Mouse (Mus musculus) liver, embryonic 11.5 days (tissue): ENCODE results near the gene Dclre1b. TPM values are rescaled to one million over a fixed set of nuclear protein-coding genes. Genes with fewer than 3 reads are reported as not detected.
"Not testable (repeated sequence)": the region's sequence is repeated elsewhere in the genome, so short reads cannot be mapped to it uniquely, and the experiment has no call there.

ENCODE experiments used
- ATAC-seq: fragments of 200-750 bp; cut with Nextera tagmentation; replicated peaks from 2 replicates; pipeline ENCODE4 v1.8.0; 2017; ENCODE audit warnings: moderate number of reproducible peaks, mild to moderate bottlenecking, moderate TSS enrichment, moderate library complexity; ENCODE audit not compliant: low FRiP score
- DNase-seq: peaks from one replicate; pipeline ENCODE4 v3.0.0-alpha.2; 2017; ENCODE audit warnings: low spot score
- H3K27ac ChIP-seq: fragments of 300-500 bp; sonication (generic); 2 replicates; pipeline ENCODE4 v1.5.1; 2014; ENCODE audit warnings: mild to moderate bottlenecking, low read depth, low read length, control low read depth
- H3K27me3 ChIP-seq: fragments of 300-500 bp; sonication (generic); replicated peaks from 2 replicates; pipeline ENCODE4 v1.6.1; 2014; ENCODE audit warnings: low read length, mixed read lengths; ENCODE audit not compliant: control insufficient read depth, insufficient read depth
- H3K36me3 ChIP-seq: fragments of 300-500 bp; sonication (generic); 2 replicates; pipeline ENCODE4 v1.6.1; 2014; ENCODE audit warnings: mild to moderate bottlenecking, low read length, moderate library complexity, mixed read lengths; ENCODE audit not compliant: control insufficient read depth, insufficient read depth
- H3K4me1 ChIP-seq: fragments of 300-500 bp; sonication (generic); replicated peaks from 2 replicates; pipeline ENCODE4 v1.6.1; 2014; ENCODE audit warnings: low read length, mixed read lengths; ENCODE audit not compliant: control insufficient read depth, insufficient read depth
- H3K4me2 ChIP-seq: fragments of 300-500 bp; sonication (generic); 2 replicates; pipeline ENCODE4 v1.6.1; 2014; ENCODE audit warnings: mild to moderate bottlenecking, control low read depth, moderate library complexity
- H3K4me3 ChIP-seq: fragments of 300-500 bp; sonication (generic); 2 replicates; pipeline ENCODE4 v1.5.1; 2014; ENCODE audit warnings: low read depth, low read length, control low read depth
- H3K9ac ChIP-seq: fragments of 300-500 bp; sonication (generic); 2 replicates; pipeline ENCODE4 v1.6.1; 2014; ENCODE audit warnings: low read depth, low read length, control low read depth
- H3K9me3 ChIP-seq: fragments of 300-500 bp; sonication (generic); 2 replicates; pipeline ENCODE4 v1.6.1; 2016; ENCODE audit warnings: low read length, inconsistent platforms, mixed read lengths; ENCODE audit not compliant: control insufficient read depth
- WGBS: fragments of 180-500 bp; shearing (Covaris S2); extraction: QIAGEN DNeasy Blood & Tissue Kit; methylation state at CpG from one replicate; pipeline ENCODE4 v1.1.7; 2014; 5-methylcytosine and 5-hydroxymethylcytosine counted together
- polyA plus RNA-seq: library from polyadenylated mRNA; unstranded; fragments of >200 nt; fragmentation: Nextera tagmentation; extraction: Ambion mirVana; gene quantifications from 2 replicates; pipeline ENCODE4 v1.2.1, GENCODE M21; 2014

Gene Dclre1b
- polyA plus RNA-seq, 1 experiment from 2014 or later: 36.8 TPM

GRCm38 (mm10) chr3:103850644-103851363 lies 41.6 kb upstream of the Dclre1b start:
- H3K4me2 ChIP-seq: no peak overlapping the region
- WGBS: 58% methylated on average over 9 of the region's 9 CpGs
- no peak overlapping the region for H3K9ac ChIP-seq
- ATAC-seq (no peak), DNase-seq (no peak)
- no peaks in the 10 kb centered on the region for H3K27me3 ChIP-seq
- H3K36me3 ChIP-seq: no peaks in the 10 kb centered on the region
- no peak overlapping the region for H3K27ac ChIP-seq
- H3K4me1 ChIP-seq: no peaks in the 10 kb centered on the region
- no peaks in the 10 kb centered on the region for H3K9me3 ChIP-seq
- H3K4me3 ChIP-seq: no peak overlapping the region

- not testable (repeated sequence) for H3K27me3 ChIP-seq, DNase-seq, ATAC-seq, H3K9me3 ChIP-seq, H3K4me2 ChIP-seq, H3K36me3 ChIP-seq, H3K27ac ChIP-seq, H3K4me1 ChIP-seq, H3K9ac ChIP-seq, H3K4me3 ChIP-seq
- 67% methylated on average over 7 of the region's 7 CpGs for WGBS
Measured at GRCm38 (mm10) chr3:103840946-103841345, 31.7 kb upstream of the Dclre1b start.

- H3K9me3 ChIP-seq, H3K36me3 ChIP-seq, H3K27me3 ChIP-seq, H3K4me1 ChIP-seq, DNase-seq, ATAC-seq, H3K4me2 ChIP-seq, H3K9ac ChIP-seq, H3K4me3 ChIP-seq, H3K27ac ChIP-seq: not testable (repeated sequence)
- WGBS: 84% methylated on average over 3 of the region's 3 CpGs
Measured at GRCm38 (mm10) chr3:103840195-103840594, 31.0 kb upstream of the Dclre1b start.

- Histone ChIP-seq H3K9ac (no peak overlapping the region), H3K9me3 (0 out of 2 replicates have a peak, but pooled peaks cover 2% of the 10 kb centered on the region), H3K4me3 (no peak overlapping the region), H3K4me2 (no peak overlapping the region), H3K36me3 (no peaks in the 10 kb centered on the region), H3K27ac (no peak overlapping the region), H3K27me3 (no peaks in the 10 kb centered on the region), H3K4me1 (no peaks in the 10 kb centered on the region)
- ATAC-seq (no peak), DNase-seq (no peak)
- 89% methylated on average over 6 of the region's 6 CpGs for WGBS
Measured at GRCm38 (mm10) chr3:103839711-103840110, 30.5 kb upstream of the Dclre1b start.

GRCm38 (mm10) chr3:103836453-103836852 lies 27.2 kb upstream of the Dclre1b start:
- no peaks in the 10 kb centered on the region for H3K27me3 ChIP-seq
- ATAC-seq: no peak
- no peak overlapping the region for H3K9ac ChIP-seq
- 89% methylated on average over 5 of the region's 5 CpGs for WGBS
- H3K27ac ChIP-seq: no peak overlapping the region
- H3K4me2 ChIP-seq: no peak overlapping the region
- H3K4me1 ChIP-seq: peaks cover 9% of the 10 kb centered on the region
- H3K4me3 ChIP-seq: no peak overlapping the region
- 0 out of 2 replicates have a peak, but pooled peaks cover under 1% of the 10 kb centered on the region for H3K9me3 ChIP-seq
- DNase-seq: no peak
- H3K36me3 ChIP-seq: no peaks in the 10 kb centered on the region

GRCm38 (mm10) chr3:103835951-103836310 lies 26.7 kb upstream of the Dclre1b start:
- Histone ChIP-seq H3K27ac (no peak overlapping the region), H3K9ac (no peak overlapping the region), H3K4me3 (no peak overlapping the region), H3K27me3 (no peaks in the 10 kb centered on the region), H3K36me3 (no peaks in the 10 kb centered on the region), H3K4me2 (no peak overlapping the region), H3K9me3 (no peaks in the 10 kb centered on the region), H3K4me1 (peaks cover 9% of the 10 kb centered on the region)
- WGBS: 80% methylated on average over 10 of the region's 10 CpGs
- ATAC-seq (no peak), DNase-seq (no peak)

GRCm38 (mm10) chr3:103835272-103835950 lies 26.2 kb upstream of the Dclre1b start:
- no peak overlapping the region for H3K4me3 ChIP-seq
- no peaks in the 10 kb centered on the region for H3K9me3 ChIP-seq
- ATAC-seq (no peak), DNase-seq (no peak)
- H3K4me2 ChIP-seq: no peak overlapping the region
- H3K36me3 ChIP-seq: no peaks in the 10 kb centered on the region
- H3K27ac ChIP-seq: no peak overlapping the region
- no peaks in the 10 kb centered on the region for H3K27me3 ChIP-seq
- peaks cover 9% of the 10 kb centered on the region for H3K4me1 ChIP-seq
- 76% methylated on average over 6 of the region's 6 CpGs for WGBS
- H3K9ac ChIP-seq: no peak overlapping the region

GRCm38 (mm10) chr3:103834001-103834400 lies 24.8 kb upstream of the Dclre1b start:
- WGBS: 85% methylated on average over 2 of the region's 2 CpGs
- ATAC-seq: no peak
- no peak overlapping the region for H3K4me2 ChIP-seq
- peaks cover 9% of the 10 kb centered on the region for H3K4me1 ChIP-seq
- no peaks in the 10 kb centered on the region for H3K27me3 ChIP-seq
- H3K9ac ChIP-seq: no peak overlapping the region
- no peak overlapping the region for H3K27ac ChIP-seq
- no peaks in the 10 kb centered on the region for H3K9me3 ChIP-seq
- H3K36me3 ChIP-seq: no peaks in the 10 kb centered on the region
- H3K4me3 ChIP-seq: no peak overlapping the region
- DNase-seq: no peak

- Histone ChIP-seq H3K9me3 (no peaks in the 10 kb centered on the region), H3K36me3 (no peaks in the 10 kb centered on the region), H3K9ac (no peak within 1 kb of the TSS), H3K27me3 (no peaks in the 10 kb centered on the region), H3K4me3 (no peak within 1 kb of the TSS), H3K4me2 (peak within 1 kb of the TSS; percentile 33), H3K27ac (no peak within 1 kb of the TSS), H3K4me1 (peaks cover 9% of the 10 kb centered on the region)
- no peak for DNase-seq
- ATAC-seq: peak; percentile 57
Measured at GRCm38 (mm10) chr3:103832426-103832825, 23.2 kb upstream of the Dclre1b start, which contains the start of gene Bcl2l15. TSS of gene Bcl2l15 (plus strand) at chr3:103832601.
